Mouse (Mus musculus) forebrain, embryonic 14.5 days (tissue): ENCODE results near the gene Gm42906. TPM values are rescaled to one million over a fixed set of nuclear protein-coding genes. Genes with fewer than 3 reads are reported as not detected.
A peak's percentile ranks its signal among the peaks of the same experiment; 100 is the strongest.

Experiments used
- ATAC-seq: fragments of 200-750 bp; cut with Nextera tagmentation; 2 replicates; pipeline ENCODE4 v1.8.0; 2017; ENCODE audit warnings: mild to moderate bottlenecking, moderate library complexity
- DNase-seq: peaks from one replicate; pipeline ENCODE4 v3.0.0-alpha.2; 2015; ENCODE audit warnings: low spot score
- H3K27ac ChIP-seq: fragments of 300-500 bp; sonication (generic); 2 replicates; pipeline ENCODE4 v1.5.1; 2014; ENCODE audit warnings: low read depth, mild to moderate bottlenecking, control low read depth, low read length, moderate library complexity
- H3K27me3 ChIP-seq: fragments of 300-500 bp; sonication (generic); replicated peaks from 2 replicates; pipeline ENCODE4 v1.6.1; 2014; ENCODE audit warnings: low read length, control low read depth, mixed read lengths; ENCODE audit not compliant: control insufficient read depth, insufficient read depth
- H3K36me3 ChIP-seq: fragments of 300-500 bp; sonication (generic); 2 replicates; pipeline ENCODE4 v1.6.1; 2014; ENCODE audit warnings: low read length, control low read depth; ENCODE audit not compliant: control insufficient read depth, insufficient read depth
- H3K4me1 ChIP-seq: fragments of 300-500 bp; sonication (generic); 2 replicates; pipeline ENCODE4 v1.6.1; 2014; ENCODE audit warnings: antibody characterized with exemption, low read length, control low read depth; ENCODE audit not compliant: control insufficient read depth, insufficient read depth
- H3K4me2 ChIP-seq: fragments of 300-500 bp; sonication (generic); 2 replicates; pipeline ENCODE4 v1.6.1; 2014; ENCODE audit warnings: mild to moderate bottlenecking, control low read depth, low read length
- H3K4me3 ChIP-seq: fragments of 300-500 bp; sonication (generic); 2 replicates; pipeline ENCODE4 v1.5.1; 2014; ENCODE audit warnings: low read depth, low read length, control low read depth
- H3K9ac ChIP-seq: fragments of 300-500 bp; sonication (generic); 2 replicates; pipeline ENCODE4 v1.6.1; 2014; ENCODE audit warnings: mild to moderate bottlenecking, low read length, control low read depth, moderate library complexity
- H3K9me3 ChIP-seq: fragments of 300-500 bp; sonication (generic); replicated peaks from 2 replicates; pipeline ENCODE4 v1.6.1; 2016; ENCODE audit warnings: low read length, control low read depth, mixed read lengths; ENCODE audit not compliant: control insufficient read depth
- WGBS: fragments of 180-500 bp; shearing (Covaris S2); extraction: QIAGEN DNeasy Blood & Tissue Kit; methylation state at CpG from one replicate; pipeline ENCODE4 v1.1.7; 2014; 5-methylcytosine and 5-hydroxymethylcytosine counted together
- polyA plus RNA-seq: library from polyadenylated mRNA; unstranded; fragments of >200 nt; fragmentation: Nextera tagmentation; extraction: Ambion mirVana; gene quantifications from 2 replicates; pipeline ENCODE4 v1.2.1, GENCODE M21; 2014

Gm42906 gene
- polyA plus RNA-seq, 1 experiment from 2014 or later: not detected

DNA sequence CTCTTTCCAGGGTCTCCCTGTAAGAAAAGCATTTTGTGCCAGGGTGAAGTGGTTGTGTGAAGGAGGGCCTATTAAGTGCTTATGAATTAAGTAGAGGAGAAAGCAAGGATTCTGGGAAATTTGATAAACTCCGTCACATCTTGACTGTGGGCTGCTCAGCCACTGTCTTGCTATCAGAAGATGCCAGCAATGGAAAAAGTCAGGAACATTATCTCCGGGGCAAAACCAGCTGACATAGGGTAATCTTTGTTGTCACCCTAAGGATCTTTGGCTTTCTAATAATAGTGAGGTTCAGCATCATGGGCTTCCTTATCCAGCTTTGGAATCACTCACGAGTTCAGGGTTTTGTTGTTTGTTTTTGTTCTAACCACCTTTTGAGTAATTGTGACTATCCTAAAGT lies 14.3 kb downstream of the Gm42906 start:
- Histone ChIP-seq H3K4me3 (no peak overlapping the region), H3K27me3 (peaks cover 13% of the 10 kb centered on the region), H3K4me2 (no peak overlapping the region), H3K27ac (no peak overlapping the region), H3K36me3 (no peaks in the 10 kb centered on the region), H3K9me3 (no peaks in the 10 kb centered on the region), H3K4me1 (no peaks in the 10 kb centered on the region), H3K9ac (no peak overlapping the region)
- DNase-seq (no peak), ATAC-seq (no peak)
- WGBS: 72% methylated on average over 3 of the region's 3 CpGs

DNA sequence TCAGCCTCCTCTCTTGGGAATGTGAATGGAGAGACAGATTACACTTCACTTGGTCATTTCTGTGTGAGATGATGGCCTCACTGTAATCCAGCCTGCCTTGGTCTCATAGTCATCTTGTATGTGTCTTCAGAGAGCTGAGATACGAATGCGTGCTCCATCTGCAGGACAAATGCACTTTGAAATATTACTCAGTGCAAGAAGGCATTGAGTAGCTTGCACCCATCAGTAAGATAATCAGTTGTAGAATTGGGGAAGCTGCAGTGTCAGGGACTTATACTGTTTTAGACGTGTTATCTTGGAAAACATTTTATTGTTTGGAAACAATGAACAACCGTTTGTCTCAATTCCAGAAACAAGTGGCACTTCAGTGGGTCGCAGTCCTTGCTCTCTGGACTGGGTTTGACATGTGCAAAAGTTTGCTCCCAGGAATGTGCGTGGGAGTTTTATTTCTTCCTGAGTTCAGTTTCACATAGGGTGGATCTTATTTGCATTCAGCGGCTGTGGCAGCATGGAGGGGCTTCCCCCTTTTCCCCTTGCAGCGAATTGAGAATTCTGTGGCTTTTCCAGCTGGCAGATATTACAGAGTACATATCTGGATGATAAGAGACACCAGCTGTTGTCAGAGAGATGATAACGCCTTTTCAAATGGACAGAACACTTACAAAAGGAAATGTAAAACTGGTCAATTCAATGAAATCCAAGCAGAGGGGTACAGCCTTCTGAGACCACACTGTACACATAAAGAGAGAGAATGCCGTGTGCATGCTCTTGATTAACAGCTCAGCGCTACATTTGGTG lies 15.1 kb downstream of the Gm42906 start:
- no peak for DNase-seq
- no peaks in the 10 kb centered on the region for H3K4me1 ChIP-seq
- H3K9me3 ChIP-seq: no peaks in the 10 kb centered on the region
- no peak overlapping the region for H3K4me2 ChIP-seq
- peaks cover 13% of the 10 kb centered on the region for H3K27me3 ChIP-seq
- H3K36me3 ChIP-seq: no peaks in the 10 kb centered on the region
- no peak for ATAC-seq
- no peak overlapping the region for H3K4me3 ChIP-seq
- H3K9ac ChIP-seq: no peak overlapping the region
- H3K27ac ChIP-seq: no peak overlapping the region
- 71% methylated on average over 11 of the region's 11 CpGs for WGBS

DNA sequence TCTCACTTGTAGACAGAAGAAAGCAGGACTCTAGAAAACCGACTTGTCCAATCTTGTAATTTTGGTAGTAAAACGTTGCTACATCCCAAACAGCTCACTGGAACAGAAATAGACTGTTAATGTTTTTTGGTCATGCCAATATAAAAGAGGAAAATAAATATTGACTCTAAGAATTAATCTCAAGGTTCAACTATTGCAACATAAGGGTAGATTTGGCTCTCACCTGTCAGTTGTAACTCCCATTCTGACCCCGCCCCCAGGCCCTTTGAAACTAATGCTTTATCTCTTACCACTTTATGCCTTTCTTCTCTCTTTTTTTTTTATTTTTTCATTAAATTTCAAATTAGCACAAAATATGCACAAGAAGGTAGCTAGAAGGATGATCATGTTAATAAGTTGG lies 18.0 kb downstream of the Gm42906 start:
- DNase-seq (no peak), ATAC-seq (no peak)
- WGBS: 54% methylated on average over 3 of the region's 3 CpGs
- Histone ChIP-seq H3K4me2 (no peak overlapping the region), H3K27me3 (peaks cover 13% of the 10 kb centered on the region), H3K27ac (no peak overlapping the region), H3K9ac (no peak overlapping the region), H3K36me3 (no peaks in the 10 kb centered on the region), H3K9me3 (no peaks in the 10 kb centered on the region), H3K4me1 (peaks cover 3% of the 10 kb centered on the region; the same call in 1 of the 2 replicates), H3K4me3 (no peak overlapping the region)

DNA sequence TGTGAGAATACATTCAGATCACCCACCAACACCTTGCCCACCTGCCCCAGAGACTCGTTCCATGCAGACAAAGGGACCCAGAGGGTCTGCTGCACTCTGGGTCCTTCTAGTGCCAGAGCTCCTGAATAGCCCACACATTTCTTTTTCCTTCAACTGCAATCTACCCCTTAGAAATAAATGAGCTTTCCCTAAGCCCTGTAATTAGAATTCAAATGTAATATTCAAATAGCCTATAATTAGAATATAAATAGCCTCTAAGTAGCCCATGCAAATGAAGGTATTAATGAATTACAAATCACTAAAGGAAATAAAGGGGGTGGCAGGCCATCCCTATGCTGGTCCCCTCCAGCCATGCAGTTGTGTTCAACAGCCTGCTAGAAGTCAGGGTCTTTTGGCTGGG lies 18.7 kb downstream of the Gm42906 start:
- DNase-seq: peak; percentile 85
- WGBS: 3% methylated on average over 1 of the region's 1 CpGs
- Histone ChIP-seq H3K36me3 (no peaks in the 10 kb centered on the region), H3K9ac (no peak overlapping the region), H3K4me2 (no peak overlapping the region), H3K4me3 (no peak overlapping the region), H3K4me1 (peaks cover 3% of the 10 kb centered on the region; the same call in 1 of the 2 replicates), H3K27ac (peak overlapping the region; percentile 54), H3K9me3 (no peaks in the 10 kb centered on the region), H3K27me3 (peaks cover 13% of the 10 kb centered on the region)
- ATAC-seq: peak; percentile 86

DNA sequence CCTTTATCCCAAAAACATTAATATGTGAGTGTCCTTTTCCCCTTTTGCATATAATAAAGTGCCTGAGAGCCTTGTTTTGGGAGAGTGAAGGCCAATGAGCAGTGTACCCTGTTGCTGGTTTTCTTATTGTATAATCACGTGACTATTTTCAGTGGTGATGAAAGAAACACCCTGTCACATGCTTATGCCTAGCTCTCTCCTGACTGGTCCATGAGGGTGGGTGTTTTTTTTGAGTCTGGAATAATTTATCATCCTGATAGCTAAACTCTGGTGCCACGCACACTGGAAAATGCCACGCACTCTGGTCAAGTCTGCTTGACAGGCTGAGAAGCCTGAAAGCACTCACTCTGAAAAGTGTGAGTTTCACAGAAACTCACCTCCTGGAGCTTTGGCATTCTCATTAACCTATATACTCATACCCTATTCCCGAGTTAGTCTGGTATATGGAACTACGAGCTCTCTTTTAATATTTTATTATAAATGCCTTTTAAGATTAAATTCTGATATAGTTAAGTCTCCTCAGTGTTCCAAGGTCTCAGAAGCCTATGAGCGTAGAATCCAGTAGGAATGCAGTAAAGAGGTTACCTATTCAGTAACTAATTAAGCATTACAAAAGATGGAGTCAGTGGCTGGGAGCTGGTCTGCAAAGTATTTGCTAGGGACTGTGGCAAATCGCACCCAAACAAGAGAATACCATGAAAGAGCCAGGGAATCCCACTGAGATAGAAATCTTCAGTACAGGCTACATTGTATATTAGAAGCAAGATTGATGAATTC lies 19.7 kb downstream of the Gm42906 start:
- Histone ChIP-seq H3K27ac (no peak overlapping the region), H3K4me3 (no peak overlapping the region), H3K36me3 (no peaks in the 10 kb centered on the region), H3K27me3 (peaks cover 13% of the 10 kb centered on the region), H3K9me3 (no peaks in the 10 kb centered on the region), H3K4me2 (no peak overlapping the region), H3K4me1 (peaks cover 9% of the 10 kb centered on the region; the same call in 1 of the 2 replicates), H3K9ac (no peak overlapping the region)
- ATAC-seq (no peak), DNase-seq (no peak)
- 15% methylated on average over 7 of the region's 7 CpGs for WGBS

DNA sequence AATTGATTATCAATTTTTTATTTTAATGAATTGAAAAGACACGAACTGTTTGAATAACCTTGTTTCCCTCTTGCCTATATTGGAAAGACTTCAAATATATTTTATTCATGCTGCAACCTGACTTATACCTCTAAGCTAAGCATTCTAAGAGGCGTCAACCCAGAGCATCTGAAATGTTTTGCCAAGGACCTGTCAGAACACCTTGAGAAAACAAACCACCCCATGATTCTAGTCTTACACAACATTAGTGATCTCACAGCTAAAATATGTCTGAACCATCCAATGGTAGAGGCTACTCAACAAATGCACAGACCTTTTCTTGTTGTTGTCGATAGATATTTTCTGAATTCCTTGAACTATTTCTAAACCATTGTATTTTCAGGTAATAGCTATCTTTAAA lies 20.5 kb downstream of the Gm42906 start:
- Histone ChIP-seq H3K4me2 (no peak overlapping the region), H3K9ac (no peak overlapping the region), H3K27me3 (peaks cover 12% of the 10 kb centered on the region), H3K27ac (no peak overlapping the region), H3K4me3 (no peak overlapping the region), H3K9me3 (no peaks in the 10 kb centered on the region), H3K36me3 (no peaks in the 10 kb centered on the region), H3K4me1 (peaks cover 9% of the 10 kb centered on the region; the same call in 1 of the 2 replicates)
- ATAC-seq (no peak), DNase-seq (no peak)
- WGBS: 92% methylated on average over 3 of the region's 3 CpGs

DNA sequence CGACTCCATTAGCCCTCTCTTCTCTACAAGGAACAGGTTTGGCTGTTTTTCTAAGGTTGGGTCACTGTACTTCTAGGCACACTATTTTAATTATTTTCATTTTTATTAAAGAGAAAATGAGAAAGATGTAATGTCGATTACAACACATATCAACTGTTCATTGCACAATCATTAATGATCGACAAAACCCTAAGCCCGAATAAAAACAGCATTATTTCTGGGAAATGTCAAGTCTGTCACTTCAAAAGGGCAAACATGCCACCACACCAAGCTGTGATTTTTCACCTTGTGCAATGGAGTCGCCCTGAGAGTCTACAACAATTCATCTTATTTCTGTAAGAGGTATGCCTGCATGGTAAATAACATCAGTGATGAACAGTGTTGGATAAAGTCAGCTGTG lies 21.7 kb downstream of the Gm42906 start:
- no peak for ATAC-seq
- Histone ChIP-seq H3K9me3 (no peaks in the 10 kb centered on the region), H3K4me1 (peaks cover 9% of the 10 kb centered on the region; the same call in 1 of the 2 replicates), H3K9ac (no peak overlapping the region), H3K27me3 (0 out of 2 replicates have a peak, but pooled peaks cover under 1% of the 10 kb centered on the region), H3K4me2 (no peak overlapping the region), H3K4me3 (no peak overlapping the region), H3K27ac (no peak overlapping the region), H3K36me3 (no peaks in the 10 kb centered on the region)
- 85% methylated on average over 5 of the region's 5 CpGs for WGBS
- DNase-seq: no peak

DNA sequence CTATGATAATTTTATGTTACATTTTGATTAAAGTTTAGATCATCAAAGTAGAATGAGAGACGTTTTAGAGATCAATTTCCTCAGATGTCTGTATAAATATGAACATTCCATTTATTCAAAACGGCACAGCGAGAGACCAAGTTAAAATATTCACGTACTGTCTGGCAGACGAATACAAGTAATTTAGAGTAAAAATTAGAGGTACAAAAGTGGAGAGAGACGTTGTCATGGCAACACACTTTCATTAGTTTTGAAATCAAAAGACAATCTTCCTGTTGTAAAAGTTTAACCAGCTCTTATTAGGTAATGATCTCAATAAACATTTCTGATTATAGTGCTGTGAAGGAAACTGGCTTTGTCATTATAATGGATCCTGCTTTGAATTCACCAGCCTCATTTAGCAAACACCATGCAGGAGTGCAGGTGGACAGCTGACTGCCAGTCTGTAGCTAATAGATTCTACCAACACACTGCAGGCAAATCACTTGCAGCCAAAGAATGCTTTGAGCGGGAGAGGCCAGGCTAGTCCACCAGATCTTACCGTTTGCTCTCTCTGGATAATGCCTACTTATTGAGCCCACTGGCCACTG lies 22.6 kb downstream of the Gm42906 start:
- ATAC-seq (peak; percentile 59), DNase-seq (peak; percentile 82)
- Histone ChIP-seq H3K36me3 (no peaks in the 10 kb centered on the region), H3K9me3 (no peaks in the 10 kb centered on the region), H3K4me2 (no peak overlapping the region), H3K9ac (no peak overlapping the region), H3K27ac (no peak overlapping the region; the same call in 1 of the 2 replicates), H3K27me3 (no peaks in the 10 kb centered on the region), H3K4me3 (no peak overlapping the region), H3K4me1 (peaks cover 9% of the 10 kb centered on the region; the same call in 1 of the 2 replicates)
- 8% methylated on average over 8 of the region's 8 CpGs for whole genome bisulfite sequencing
